Mouse (Mus musculus) v-Abl transformed pro-B cells (cell line): ENCODE data around the gene Rusc2.

ENCODE experiments used
- in situ Hi-C, 2 experiments: fragments of 400-800 bp; cut with MboI; formaldehyde crosslinking; loops; one replicate each; pipeline ENCODE4 v1.15.1; 2025; ENCODE audit not compliant: unreplicated experiment in 2 of 2

The Rusc2 gene

GRCm38 (mm10) chr4:43473636-43474035 is 91.9 kb downstream of the Rusc2 start:
- in situ Hi-C loops, result loop anchor here in 1 of 2 experiments (25.0 kb wide), 2 partner anchors 1264 to 1414 kb away; no protein-coding TSS in a partner anchor

GRCm38 (mm10) chr4:43476604-43477003 is 94.8 kb downstream of the Rusc2 start:
- in situ Hi-C loops, result loop anchor here (5.0 kb wide), 1 partner anchor 34 kb away; the partner anchor contains the start of gene Tesk1 (in 2 of the 2)
